Mouse (Mus musculus) forebrain, embryonic 16.5 days (tissue): ENCODE measurements around the gene Hipk2. TPM values are rescaled to one million over a fixed set of nuclear protein-coding genes. Genes with fewer than 3 reads are reported as not detected.

ENCODE experiments used
- ATAC-seq: fragments of 200-750 bp; cut with Nextera tagmentation; 2 replicates; pipeline ENCODE4 v1.8.0; 2017; ENCODE audit warnings: mild to moderate bottlenecking, moderate library complexity
- H3K27ac ChIP-seq: fragments of 300-500 bp; sonication (generic); 2 replicates; pipeline ENCODE4 v1.5.1; 2014; ENCODE audit warnings: low read length, control low read depth
- H3K27me3 ChIP-seq: fragments of 300-500 bp; sonication (generic); replicated peaks from 2 replicates; pipeline ENCODE4 v1.6.1; 2014; ENCODE audit warnings: low read length; ENCODE audit not compliant: control insufficient read depth, insufficient read depth
- H3K36me3 ChIP-seq: fragments of 300-500 bp; sonication (generic); 2 replicates; pipeline ENCODE4 v1.6.1; 2014; ENCODE audit not compliant: control insufficient read depth, insufficient read depth
- H3K4me1 ChIP-seq: fragments of 300-500 bp; sonication (generic); replicated peaks from 2 replicates; pipeline ENCODE4 v1.6.1; 2014; ENCODE audit warnings: low read length; ENCODE audit not compliant: control insufficient read depth, insufficient read depth
- H3K4me2 ChIP-seq: fragments of 300-500 bp; sonication (generic); 2 replicates; pipeline ENCODE4 v1.6.1; 2014; ENCODE audit warnings: mild to moderate bottlenecking, low read length, control low read depth
- H3K4me3 ChIP-seq: fragments of 300-500 bp; sonication (generic); replicated peaks from 2 replicates; pipeline ENCODE4 v1.5.1; 2014; ENCODE audit warnings: mild to moderate bottlenecking, low read length, control low read depth
- H3K9ac ChIP-seq: fragments of 300-500 bp; sonication (generic); replicated peaks from 2 replicates; pipeline ENCODE4 v1.6.1; 2014; ENCODE audit warnings: low read depth, low read length, control low read depth
- H3K9me3 ChIP-seq: fragments of 300-500 bp; sonication (generic); 2 replicates; pipeline ENCODE4 v1.6.1; 2016; ENCODE audit warnings: low read length; ENCODE audit not compliant: control insufficient read depth
- WGBS: fragments of 180-500 bp; shearing (Covaris S2); extraction: QIAGEN DNeasy Blood & Tissue Kit; methylation state at CpG from one replicate; pipeline ENCODE4 v1.1.7; 2014; 5-methylcytosine and 5-hydroxymethylcytosine counted together
- polyA plus RNA-seq: library from polyadenylated mRNA; unstranded; fragments of >200 nt; fragmentation: Nextera tagmentation; extraction: Ambion mirVana; gene quantifications from 2 replicates; pipeline ENCODE4 v1.2.1, GENCODE M21; 2015

Gene Hipk2
- polyA plus RNA-seq, 1 experiment from 2014 or later = 29.2 TPM

- H3K9ac ChIP-seq = no peak overlapping the region
- H3K27me3 ChIP-seq = no peaks in the 10 kb centered on the region
- H3K36me3 ChIP-seq = peaks cover 13% of the 10 kb centered on the region
- no peaks in the 10 kb centered on the region for H3K9me3 ChIP-seq
- no peak for ATAC-seq
- H3K4me1 ChIP-seq = no peaks in the 10 kb centered on the region
- no peak overlapping the region for H3K4me2 ChIP-seq
- H3K4me3 ChIP-seq = no peak overlapping the region
- WGBS = 85% methylated on average over 2 of the region's 2 CpGs
- H3K27ac ChIP-seq = no peak overlapping the region
Measured at GRCm38 (mm10) chr6:38821686-38822085, 54.3 kb downstream of the Hipk2 start.

DNA sequence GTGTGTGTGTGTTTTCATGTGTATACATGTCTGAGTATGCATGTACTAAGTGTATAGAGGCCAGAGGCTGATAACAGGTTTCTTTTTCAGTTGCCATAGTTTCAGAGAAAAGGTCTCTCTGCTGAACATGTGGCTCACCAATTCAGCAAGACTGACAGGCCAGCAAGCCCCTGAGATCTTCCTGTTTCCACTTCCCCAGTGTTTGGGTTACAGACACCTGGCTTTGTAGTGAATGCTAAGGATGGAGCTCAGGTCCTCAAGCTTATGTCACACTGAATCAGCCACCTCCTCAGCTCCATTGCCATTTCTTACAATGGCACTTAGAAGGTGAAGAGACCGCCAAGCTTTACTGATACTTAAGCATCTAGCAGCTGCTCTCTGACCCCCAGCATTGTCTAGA is 55.1 kb downstream of the Hipk2 start:
- no peaks in the 10 kb centered on the region for H3K27me3 ChIP-seq
- no peak overlapping the region for H3K9ac ChIP-seq
- no peaks in the 10 kb centered on the region for H3K4me1 ChIP-seq
- H3K9me3 ChIP-seq = no peaks in the 10 kb centered on the region
- H3K27ac ChIP-seq = no peak overlapping the region
- WGBS = 100% methylated on average over 1 of the region's 1 CpGs
- H3K36me3 ChIP-seq = peaks cover 13% of the 10 kb centered on the region
- no peak overlapping the region for H3K4me3 ChIP-seq
- ATAC-seq = no peak
- H3K4me2 ChIP-seq = no peak overlapping the region

- Histone ChIP-seq H3K36me3 (peaks cover 13% of the 10 kb centered on the region), H3K9ac (no peak overlapping the region), H3K9me3 (no peaks in the 10 kb centered on the region), H3K4me2 (no peak overlapping the region), H3K4me3 (no peak overlapping the region), H3K27ac (no peak overlapping the region), H3K27me3 (no peaks in the 10 kb centered on the region), H3K4me1 (no peaks in the 10 kb centered on the region; the same call in 1 of the 2 replicates)
- no peak for ATAC-seq
- 95% methylated on average over 1 of the region's 1 CpGs for WGBS
Measured at GRCm38 (mm10) chr6:38816216-38816615, 59.7 kb downstream of the Hipk2 start.

DNA sequence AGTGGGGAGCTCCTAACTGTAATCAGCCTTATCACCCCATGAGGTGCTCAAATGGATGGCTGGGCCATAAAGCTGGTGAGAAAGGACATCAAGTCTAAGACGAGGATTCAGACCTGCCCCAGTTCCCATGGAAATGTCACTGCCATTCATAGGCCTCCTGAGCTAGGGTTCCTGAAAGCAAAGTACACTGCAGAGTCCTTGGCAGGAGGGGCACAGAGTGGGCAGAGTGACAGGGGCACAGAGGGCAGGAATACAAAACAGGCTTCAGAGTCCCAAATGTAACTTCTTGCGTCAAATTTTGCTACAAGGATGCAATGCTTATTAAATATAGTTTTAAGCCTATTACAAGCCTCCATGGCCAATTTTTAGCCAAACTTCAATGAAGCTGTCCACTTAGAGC is 60.4 kb downstream of the Hipk2 start:
- Histone ChIP-seq H3K4me1 (peaks cover 5% of the 10 kb centered on the region; the same call in 1 of the 2 replicates), H3K36me3 (peaks cover 13% of the 10 kb centered on the region), H3K9ac (no peak overlapping the region), H3K27ac (no peak overlapping the region), H3K27me3 (no peaks in the 10 kb centered on the region), H3K4me2 (no peak overlapping the region), H3K4me3 (no peak overlapping the region), H3K9me3 (no peaks in the 10 kb centered on the region)
- 56% methylated on average over 2 of the region's 2 CpGs for WGBS
- no peak for ATAC-seq

DNA sequence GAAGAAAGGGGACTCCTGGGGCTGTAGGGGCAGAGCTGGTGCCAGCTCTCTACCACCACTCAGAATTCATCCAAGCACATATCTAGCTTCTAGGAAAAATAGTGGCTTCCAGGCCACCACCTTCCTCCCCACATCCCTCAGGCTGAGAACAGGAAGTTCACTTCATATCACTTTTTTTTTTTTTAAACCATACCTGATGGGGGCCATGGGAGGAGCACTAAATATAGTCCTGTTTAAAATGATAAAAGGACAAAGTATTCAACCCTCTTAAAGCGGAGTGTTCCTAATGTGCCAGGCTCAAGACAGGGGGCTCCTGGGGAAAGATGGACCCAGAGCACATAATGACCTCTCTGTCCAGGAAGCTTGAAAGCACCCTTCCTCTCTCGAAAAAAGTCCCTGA is 61.3 kb downstream of the Hipk2 start:
- Histone ChIP-seq H3K9ac (no peak overlapping the region), H3K36me3 (peaks cover 13% of the 10 kb centered on the region), H3K4me3 (no peak overlapping the region), H3K27me3 (no peaks in the 10 kb centered on the region), H3K9me3 (no peaks in the 10 kb centered on the region), H3K27ac (no peak overlapping the region), H3K4me2 (no peak overlapping the region), H3K4me1 (peaks cover 13% of the 10 kb centered on the region)
- ATAC-seq = no peak
- 90% methylated on average over 2 of the region's 2 CpGs for WGBS

DNA sequence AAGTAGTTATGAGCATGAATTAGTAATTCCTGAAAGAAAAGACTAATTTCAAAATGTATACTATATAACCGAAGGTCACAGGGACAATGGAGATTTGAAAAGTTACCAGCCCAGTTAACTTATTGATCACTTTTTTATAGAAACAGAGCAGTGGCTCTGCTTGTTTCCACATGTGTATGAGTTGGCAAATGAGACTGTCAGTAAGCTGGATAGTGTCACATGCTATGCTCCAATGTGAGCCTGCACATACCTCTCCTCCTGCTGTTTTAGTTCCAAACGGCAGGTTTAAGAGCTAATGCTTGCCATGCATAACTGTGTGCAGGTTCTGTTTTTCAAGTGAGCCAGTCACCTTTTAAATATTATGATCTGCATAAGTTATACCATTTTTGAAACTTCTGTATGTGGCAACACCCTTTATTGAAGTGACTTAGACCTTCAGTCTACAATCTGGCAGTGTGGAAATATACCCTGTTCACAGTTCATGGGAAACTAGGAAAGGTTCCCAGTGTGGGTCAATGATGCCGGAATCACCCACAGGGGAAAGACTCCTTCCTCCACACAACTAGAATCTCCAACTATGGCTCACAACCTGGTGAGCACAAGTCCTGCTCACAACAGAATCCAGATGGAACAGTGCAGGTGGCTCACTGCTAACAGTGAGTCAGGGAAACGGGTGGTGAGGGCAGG is 64.4 kb downstream of the Hipk2 start:
- Histone ChIP-seq H3K36me3 (no peaks in the 10 kb centered on the region), H3K4me1 (peaks cover 13% of the 10 kb centered on the region), H3K27ac (no peak overlapping the region), H3K9ac (no peak overlapping the region), H3K27me3 (no peaks in the 10 kb centered on the region), H3K9me3 (no peaks in the 10 kb centered on the region), H3K4me3 (no peak overlapping the region), H3K4me2 (no peak overlapping the region)
- no peak for ATAC-seq
- 86% methylated on average over 4 of the region's 4 CpGs for WGBS

DNA sequence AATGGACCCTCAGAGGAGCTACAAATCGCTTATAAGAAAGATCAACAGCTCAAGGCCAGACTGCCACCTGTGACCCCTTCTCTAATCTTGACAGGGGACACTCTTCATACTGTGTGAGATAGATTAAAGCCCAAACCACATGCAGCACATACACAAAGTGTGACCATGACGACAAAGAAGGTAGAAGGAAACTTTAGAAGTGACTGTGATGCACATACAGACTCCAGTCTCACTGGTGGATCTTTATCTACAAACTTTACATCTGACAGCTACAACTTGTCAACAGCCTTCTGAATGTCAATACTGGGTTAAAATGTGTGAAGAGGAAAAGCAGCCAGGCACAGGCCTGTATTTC is 65.9 kb downstream of the Hipk2 start:
- Histone ChIP-seq H3K4me2 (no peak overlapping the region), H3K36me3 (no peaks in the 10 kb centered on the region), H3K9me3 (no peaks in the 10 kb centered on the region), H3K9ac (no peak overlapping the region), H3K4me1 (peaks cover 13% of the 10 kb centered on the region), H3K27ac (no peak overlapping the region), H3K4me3 (no peak overlapping the region), H3K27me3 (no peaks in the 10 kb centered on the region)
- 83% methylated on average over 2 of the region's 2 CpGs for WGBS
- ATAC-seq = no peak

DNA sequence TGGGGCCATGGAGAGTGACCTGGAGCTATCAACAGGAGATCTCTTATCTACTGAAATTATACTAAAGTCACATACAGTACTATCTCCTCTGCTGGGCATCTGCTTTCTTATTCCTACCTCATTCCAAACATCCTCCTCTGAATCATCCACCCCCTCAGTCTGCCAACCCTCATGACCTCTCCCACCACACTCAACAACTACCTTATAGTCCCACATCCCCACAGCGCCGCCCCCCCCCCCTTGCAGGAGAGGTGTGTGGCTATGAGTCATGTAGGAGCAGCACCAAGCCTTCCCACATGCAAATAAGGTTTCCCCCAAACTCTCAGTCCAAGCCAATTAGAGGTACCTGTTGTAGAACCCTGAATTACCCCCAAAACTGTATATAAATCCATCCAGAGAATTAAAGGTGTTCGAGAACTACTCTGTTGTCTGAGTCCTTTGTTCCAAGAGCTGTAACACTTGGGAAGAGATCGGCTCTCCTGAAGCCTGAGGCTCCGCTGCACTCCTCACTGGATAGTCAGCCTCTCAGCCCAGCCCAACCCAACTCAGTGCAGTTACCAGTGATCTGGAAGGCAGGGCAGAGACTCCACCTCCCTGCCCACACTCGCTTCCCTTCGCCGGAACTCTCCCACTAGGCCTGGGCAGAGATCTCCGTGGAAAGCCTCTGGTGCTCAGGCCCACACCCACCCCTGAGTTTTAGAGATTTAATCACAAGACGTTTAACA is 66.4 kb downstream of the Hipk2 start:
- WGBS = 74% methylated on average over 10 of the region's 10 CpGs
- H3K27ac ChIP-seq = no peak overlapping the region
- no peak for ATAC-seq
- H3K36me3 ChIP-seq = no peaks in the 10 kb centered on the region
- H3K27me3 ChIP-seq = no peaks in the 10 kb centered on the region
- H3K9ac ChIP-seq = no peak overlapping the region
- H3K4me2 ChIP-seq = no peak overlapping the region
- no peaks in the 10 kb centered on the region for H3K9me3 ChIP-seq
- peaks cover 13% of the 10 kb centered on the region for H3K4me1 ChIP-seq
- no peak overlapping the region for H3K4me3 ChIP-seq

DNA sequence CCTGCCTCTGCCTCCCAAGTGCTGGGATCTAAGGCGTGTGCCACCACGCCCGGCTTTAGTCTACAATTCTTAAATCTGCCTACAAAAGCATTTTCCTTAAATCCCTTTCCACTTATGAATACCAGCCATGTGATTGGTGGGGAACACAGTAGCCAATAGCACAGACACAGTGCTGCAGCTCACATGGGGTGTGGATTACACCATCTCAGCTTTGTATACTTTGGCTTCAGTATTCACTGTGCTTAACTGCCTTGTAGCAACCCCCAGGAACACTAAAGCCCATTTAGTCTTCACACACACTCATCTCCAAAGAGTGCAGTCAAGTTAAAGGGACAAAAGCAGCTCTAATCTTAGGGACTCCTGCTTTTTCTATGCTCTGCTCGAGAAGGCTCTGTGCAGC is 67.6 kb downstream of the Hipk2 start:
- no peaks in the 10 kb centered on the region for H3K27me3 ChIP-seq
- H3K9ac ChIP-seq = no peak overlapping the region
- no peaks in the 10 kb centered on the region for H3K9me3 ChIP-seq
- no peak overlapping the region for H3K4me3 ChIP-seq
- peaks cover 13% of the 10 kb centered on the region for H3K4me1 ChIP-seq
- no peak overlapping the region for H3K27ac ChIP-seq
- H3K4me2 ChIP-seq = no peak overlapping the region
- no peaks in the 10 kb centered on the region for H3K36me3 ChIP-seq
- 75% methylated on average over 4 of the region's 4 CpGs for WGBS
- no peak for ATAC-seq
